Mouse (Mus musculus) ES-E14 (cell line): ENCODE measurements around the gene Simc1.

Source experiments
- HCFC1 ChIP-seq: IDR thresholded peaks from 2 replicates; pipeline ENCODE4 v1.6.1; 2012; ENCODE audit warnings: low read length, inconsistent platforms, borderline replicate concordance; ENCODE audit not compliant: insufficient read depth
- ZC3H11A ChIP-seq: IDR thresholded peaks from 2 replicates; pipeline ENCODE4 v1.6.1; 2012; ENCODE audit warnings: low read depth, mild to moderate bottlenecking, inconsistent platforms, low read length, borderline replicate concordance
- ZNF384 ChIP-seq: IDR thresholded peaks from 2 replicates; pipeline ENCODE4 v1.6.1; 2012; ENCODE audit warnings: low read depth, low read length, inconsistent platforms

- TF ChIP-seq ZNF384 = no peak
- no peak for TF ChIP-seq HCFC1
- TF ChIP-seq ZC3H11A = no peak
Measured at GRCm38 (mm10) chr13:54475702-54476101, 27.9 kb upstream of the Simc1 start.
